ENCODE assay signal across 8 mouse cellular contexts in genomic region chr2:166592034-166592912, GRCm38 (mm10).
DNase-seq lines count a peak whose midpoint lies in the region; ATAC-seq and TF ChIP-seq lines count a peak whose summit lies in the region.

No protein-coding gene starts in this region.

- no peaks in the 10 kb centered on the region for H3K9me3 ChIP-seq in lung, embryonic 16.5 days (ENCODE audit: control insufficient read depth, low read length)

- H3K4me1 ChIP-seq in bone marrow, adult 2 months (ENCODE audit: control insufficient read depth, insufficient read depth, low read length) = no peaks in the 10 kb centered on the region
- H3K4me1 ChIP-seq in embryonic fibroblast, embryonic 13.5 days (ENCODE audit: control insufficient read depth, insufficient read depth, low read length) = no peaks in the 10 kb centered on the region
- no peaks in the 10 kb centered on the region for H3K4me1 ChIP-seq in lung, embryonic 16.5 days (replicated peaks; ENCODE audit: control insufficient read depth, insufficient read depth, low read length)

- no peak overlapping the region for H3K4me3 ChIP-seq in bone marrow, adult 2 months (replicated peaks; ENCODE audit: control insufficient read depth, low read depth, low read length)
- H3K4me3 ChIP-seq in embryonic fibroblast, embryonic 13.5 days (ENCODE audit: insufficient read depth, low read length) = no peak overlapping the region
- H3K4me3 ChIP-seq in lung, embryonic 16.5 days (ENCODE audit: low read length) = no peak overlapping the region

- ATAC-seq in CD4-positive, CD25-positive, alpha-beta regulatory T cell, adult 4 months = peak; percentile 61
- peak; percentile 42 for ATAC-seq in lung, embryonic 16.5 days (ENCODE audit: low read depth)

- peak; percentile 99 for TF ChIP-seq CTCF in bone marrow, adult 2 months (IDR thresholded peaks at IDR 0.05; ENCODE audit: control insufficient read depth, insufficient read depth, low read length)
- peak; percentile 98 for TF ChIP-seq CTCF in embryonic fibroblast, embryonic 13.5 days (IDR thresholded peaks at IDR 0.05; ENCODE audit: borderline replicate concordance, insufficient read depth, low read length)

- intact Hi-C loops in heart, postnatal 10 days (cut with DNase I) = loop anchor here (1.0 to 5.0 kb wide), 3 partner anchors 120 to 265 kb away; partner anchors contain the start of gene Prex1

- no peaks in the 10 kb centered on the region for H3K27me3 ChIP-seq in lung, embryonic 16.5 days (ENCODE audit: control insufficient read depth, insufficient read depth, low read depth, low read length)

- no peak for TF ChIP-seq POLR2A in bone marrow, adult 2 months (IDR thresholded peaks at IDR 0.05; ENCODE audit: borderline replicate concordance, control insufficient read depth, low read depth, low read length)
- no peak for TF ChIP-seq POLR2A in embryonic fibroblast, embryonic 13.5 days (IDR thresholded peaks at IDR 0.05; ENCODE audit: low read depth, low read length)

- H3K4me2 ChIP-seq in lung, embryonic 16.5 days (ENCODE audit: low read depth, low read length) = no peak overlapping the region

- no peak overlapping the region for H3K9ac ChIP-seq in lung, embryonic 16.5 days (ENCODE audit: low read length)

- 58% methylated on average over 21 of the region's 21 CpGs for WGBS in bone marrow, adult 2 months
- WGBS in lung, embryonic 16.5 days = 47% methylated on average over 21 of the region's 21 CpGs

- no peak overlapping the region for H3K27ac ChIP-seq in bone marrow, adult 2 months (ENCODE audit: control insufficient read depth, insufficient read depth, low read depth, low read length, poor library complexity)
- H3K27ac ChIP-seq in embryonic fibroblast, embryonic 13.5 days (ENCODE audit: insufficient read depth, low read length) = no peak overlapping the region
- no peak overlapping the region for H3K27ac ChIP-seq in lung, embryonic 16.5 days (ENCODE audit: low read length)

- no peaks in the 10 kb centered on the region for H3K36me3 ChIP-seq in lung, embryonic 16.5 days (ENCODE audit: control insufficient read depth, insufficient read depth, low read length)

- DNase-seq in heart, postnatal 10 days = peak; percentile 81 to 87
- peak; percentile 81 for DNase-seq in layer of hippocampus, adult 11-12 months (ENCODE audit: low spot score)
- peak; percentile 73 for DNase-seq in ovary, postnatal 14 days (ENCODE audit: low spot score)
- DNase-seq in thymus, postnatal 10 days (ENCODE audit: low spot score in 2 of 2) = peak; percentile 66 to 83
